Comparison of ENCODE assay signal across 10 mouse cellular contexts in the genomic region with DNA sequence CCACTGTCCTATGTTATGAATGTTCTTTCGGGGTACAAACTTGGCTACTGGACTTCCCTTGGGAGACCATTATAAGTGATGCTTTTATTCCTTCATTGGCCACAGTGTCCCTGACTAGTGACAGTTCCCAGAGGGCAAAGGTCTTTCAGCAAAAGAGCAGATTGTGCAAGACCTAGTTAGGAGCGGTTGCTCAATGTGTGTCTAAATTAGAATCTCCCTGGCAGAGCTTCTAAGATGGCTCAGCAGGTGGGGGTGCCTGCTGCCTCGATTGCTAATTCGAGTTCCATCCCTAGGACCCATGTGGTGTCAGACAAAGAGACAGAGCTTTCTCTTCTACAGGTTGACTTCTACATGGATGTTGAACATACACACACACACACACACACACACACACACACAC. TPM values are rescaled to one million over a fixed set of nuclear protein-coding genes. Genes with fewer than 3 reads are reported as not detected.
DNase-seq lines count a peak whose midpoint lies in the region; ATAC-seq lines count a peak whose summit lies in the region.
"Had no signal": no experiment of that assay in that cellular context is flagged by ENCODE, and none has a peak within 500 bp of the region (broad histone marks: within the 10 kb centered on the region; RNA-seq: fewer than 3 reads in every experiment).

No protein-coding gene starts in this region.

- no peak overlapping the region for H3K9ac ChIP-seq in kidney, embryonic 15.5 days
- H3K9ac ChIP-seq in hindbrain, embryonic 14.5 days = no peak overlapping the region
- H3K9ac ChIP-seq: liver, embryonic 15.5 days had no signal

- H3K9me3 ChIP-seq in kidney, embryonic 15.5 days (replicated peaks) = no peaks in the 10 kb centered on the region
- H3K9me3 ChIP-seq in hindbrain, embryonic 14.5 days (ENCODE audit: control insufficient read depth, low read length) = no peaks in the 10 kb centered on the region
- H3K9me3 ChIP-seq: liver, embryonic 15.5 days had no signal

- no peaks in the 10 kb centered on the region for H3K27me3 ChIP-seq in kidney, embryonic 15.5 days
- H3K27me3 ChIP-seq in hindbrain, embryonic 14.5 days (ENCODE audit: control insufficient read depth, insufficient read depth, low read length) = no peaks in the 10 kb centered on the region
- H3K27me3 ChIP-seq: liver, embryonic 15.5 days had no signal

- WGBS in kidney, embryonic 15.5 days = 74% methylated on average over 4 of the region's 4 CpGs
- 59% methylated on average over 4 of the region's 4 CpGs for WGBS in hindbrain, embryonic 14.5 days

- peak; percentile 61 to 90 for DNase-seq in adrenal gland, adult (ENCODE audit: inconsistent age in 2 of 2, low spot score in 1 of 2)
- DNase-seq in adrenal gland, postnatal 4 days (ENCODE audit: low spot score in 2 of 2) = no peak
- peak; percentile 44 to 59 for DNase-seq in kidney, adult 8-10 months
- peak; percentile 63 for DNase-seq in lung, postnatal 25 days (ENCODE audit: low spot score)
- no peak for DNase-seq in thymus, postnatal 4 days
- no peak for DNase-seq in hindbrain, embryonic 14.5 days (ENCODE audit: low spot score)
- DNase-seq: midbrain, embryonic 14.5 days had no signal

- H3K36me3 ChIP-seq in kidney, embryonic 15.5 days = no peaks in the 10 kb centered on the region
- 0 out of 2 replicates have a peak, but pooled peaks cover under 1% of the 10 kb centered on the region for H3K36me3 ChIP-seq in hindbrain, embryonic 14.5 days (replicated peaks; ENCODE audit: control insufficient read depth, insufficient read depth)
- H3K36me3 ChIP-seq: liver, embryonic 15.5 days had no signal

- ATAC-seq in kidney, embryonic 15.5 days (replicated peaks; ENCODE audit: low FRiP score) = no peak
- ATAC-seq in hindbrain, embryonic 14.5 days (ENCODE audit: low FRiP score) = no peak

- H3K4me1 ChIP-seq in kidney, embryonic 15.5 days = peaks cover 7% of the 10 kb centered on the region
- H3K4me1 ChIP-seq in brown adipose tissue, adult 24 weeks (ENCODE audit: control insufficient read depth, insufficient read depth, insufficient read length, low read length) = peaks cover 9% of the 10 kb centered on the region; the same call in 1 of the 2 replicates
- H3K4me1 ChIP-seq in hindbrain, embryonic 14.5 days (replicated peaks; ENCODE audit: control insufficient read depth, insufficient read depth, low read length) = peaks cover 15% of the 10 kb centered on the region

- H3K4me3 ChIP-seq in kidney, embryonic 15.5 days (replicated peaks) = no peak overlapping the region
- no peak overlapping the region for H3K4me3 ChIP-seq in brown adipose tissue, adult 24 weeks (ENCODE audit: insufficient read depth, low read depth, low read length)
- no peak overlapping the region for H3K4me3 ChIP-seq in hindbrain, embryonic 14.5 days (replicated peaks; ENCODE audit: low read length)
- H3K4me3 ChIP-seq: liver, embryonic 15.5 days had no signal

- H3K27ac ChIP-seq in kidney, embryonic 15.5 days = no peak overlapping the region
- H3K27ac ChIP-seq in brown adipose tissue, adult 24 weeks (replicated peaks; ENCODE audit: low read depth, low read length) = peak overlapping the region; percentile 80
- H3K27ac ChIP-seq in hindbrain, embryonic 14.5 days = no peak overlapping the region
- H3K27ac ChIP-seq: liver, embryonic 15.5 days had no signal

- H3K4me2 ChIP-seq in kidney, embryonic 15.5 days = no peak overlapping the region
- H3K4me2 ChIP-seq in hindbrain, embryonic 14.5 days (replicated peaks) = no peak overlapping the region
- H3K4me2 ChIP-seq: liver, embryonic 15.5 days had no signal

RNA-seq across cellular contexts. Expression of a gene that starts 1.5 kb away (rescaled TPM):
- 100 to 1,000 TPM; 168 to 184 TPM for total RNA-seq in adrenal gland, postnatal 4 days (2021)
- 59.8 and 62.7 TPM in 2 replicates for polyA plus RNA-seq in kidney, embryonic 15.5 days (2015; fragmentation: Nextera tagmentation; extraction: Ambion mirVana)
- polyA plus RNA-seq in brown adipose tissue, adult 24 weeks (2012; ENCODE audit: insufficient read depth, insufficient read length, missing spikeins) = 78.1 and 111 TPM in 2 replicates
- 58.5 and 65.1 TPM in 2 replicates for polyA plus RNA-seq in hindbrain, embryonic 14.5 days (2014; fragmentation: Nextera tagmentation; extraction: Ambion mirVana)

Comparison
In these comparisons a context has a peak if more than half of its experiments do, and no peak if none do; other contexts are left out.
1. DNase-seq: peak in adrenal gland, adult (2 of 2), kidney, adult 8-10 months (2 of 2) and lung, postnatal 25 days (single experiment); none in adrenal gland, postnatal 4 days (0 of 2), thymus, postnatal 4 days (single experiment) and hindbrain, embryonic 14.5 days (single experiment).